Mouse (Mus musculus) fat pad, adult 2 months (tissue): ENCODE measurements around the gene Cfap99.

Experiments used
- DNase-seq: peaks from one replicate; pipeline ENCODE4 v3.0.0-alpha.2; 2011; ENCODE audit warnings: low read depth, low spot score; ENCODE audit errors: extremely low read depth

The Cfap99 gene

GRCm38 (mm10) chr5:34276746-34277145, 11.7 kb upstream of the Cfap99 start:
- no peak for DNase-seq

GRCm38 (mm10) chr5:34278058-34278457, 10.3 kb upstream of the Cfap99 start:
- no peak for DNase-seq

GRCm38 (mm10) chr5:34279214-34279613, 9.2 kb upstream of the Cfap99 start:
- no peak for DNase-seq

- DNase-seq, result no peak
Observed at GRCm38 (mm10) chr5:34280976-34281375, 7.4 kb upstream of the Cfap99 start.

GRCm38 (mm10) chr5:34283355-34283754, 5.0 kb upstream of the Cfap99 start:
- no peak for DNase-seq

GRCm38 (mm10) chr5:34284156-34284750, 4.1 kb upstream of the Cfap99 start:
- no peak for DNase-seq

- no peak for DNase-seq
Observed at GRCm38 (mm10) chr5:34285285-34285684, 3.1 kb upstream of the Cfap99 start.

- DNase-seq, result no peak
Observed at GRCm38 (mm10) chr5:34286516-34286915, 1.9 kb upstream of the Cfap99 start.

GRCm38 (mm10) chr5:34287001-34287837, 1.2 kb upstream of the Cfap99 start:
- DNase-seq, result no peak

- no peak for DNase-seq
Observed at GRCm38 (mm10) chr5:34287838-34288145, 608 bp upstream of the Cfap99 start.

- DNase-seq, result no peak
Observed at GRCm38 (mm10) chr5:34289286-34289685, 886 bp downstream of the Cfap99 start.

- no peak for DNase-seq
Observed at GRCm38 (mm10) chr5:34293363-34293762, 5.0 kb downstream of the Cfap99 start.

- DNase-seq, result no peak
Observed at GRCm38 (mm10) chr5:34294696-34295095, 6.3 kb downstream of the Cfap99 start.

- DNase-seq, result no peak
Observed at GRCm38 (mm10) chr5:34295141-34295540, 6.7 kb downstream of the Cfap99 start.

GRCm38 (mm10) chr5:34298061-34298460, 9.7 kb downstream of the Cfap99 start:
- no peak for DNase-seq

GRCm38 (mm10) chr5:34298937-34299535, 10.6 kb downstream of the Cfap99 start:
- DNase-seq, result no peak

GRCm38 (mm10) chr5:34302377-34302776, 14.0 kb downstream of the Cfap99 start:
- DNase-seq, result no peak

- DNase-seq, result no peak
Observed at GRCm38 (mm10) chr5:34309016-34309415, 20.6 kb downstream of the Cfap99 start.

GRCm38 (mm10) chr5:34319491-34320034, 31.2 kb downstream of the Cfap99 start:
- DNase-seq, result no peak

- DNase-seq, result no peak
Observed at GRCm38 (mm10) chr5:34321236-34321635, 32.8 kb downstream of the Cfap99 start.

GRCm38 (mm10) chr5:34325286-34325685, 36.9 kb downstream of the Cfap99 start:
- no peak for DNase-seq

GRCm38 (mm10) chr5:34326249-34326691, 37.9 kb downstream of the Cfap99 start:
- DNase-seq, result peak; percentile 43
